Mouse (Mus musculus) hindlimb bud, embryonic 11.5 days (tissue): ENCODE measurements around the gene Myl12a.
A peak's percentile ranks its signal among the peaks of the same experiment; 100 is the strongest.

Source experiments
- DNase-seq: peaks from one replicate; pipeline ENCODE4 v3.0.0-alpha.2; 2012; ENCODE audit warnings: low read depth, low spot score; ENCODE audit errors: extremely low spot score

Myl12a gene

DNA sequence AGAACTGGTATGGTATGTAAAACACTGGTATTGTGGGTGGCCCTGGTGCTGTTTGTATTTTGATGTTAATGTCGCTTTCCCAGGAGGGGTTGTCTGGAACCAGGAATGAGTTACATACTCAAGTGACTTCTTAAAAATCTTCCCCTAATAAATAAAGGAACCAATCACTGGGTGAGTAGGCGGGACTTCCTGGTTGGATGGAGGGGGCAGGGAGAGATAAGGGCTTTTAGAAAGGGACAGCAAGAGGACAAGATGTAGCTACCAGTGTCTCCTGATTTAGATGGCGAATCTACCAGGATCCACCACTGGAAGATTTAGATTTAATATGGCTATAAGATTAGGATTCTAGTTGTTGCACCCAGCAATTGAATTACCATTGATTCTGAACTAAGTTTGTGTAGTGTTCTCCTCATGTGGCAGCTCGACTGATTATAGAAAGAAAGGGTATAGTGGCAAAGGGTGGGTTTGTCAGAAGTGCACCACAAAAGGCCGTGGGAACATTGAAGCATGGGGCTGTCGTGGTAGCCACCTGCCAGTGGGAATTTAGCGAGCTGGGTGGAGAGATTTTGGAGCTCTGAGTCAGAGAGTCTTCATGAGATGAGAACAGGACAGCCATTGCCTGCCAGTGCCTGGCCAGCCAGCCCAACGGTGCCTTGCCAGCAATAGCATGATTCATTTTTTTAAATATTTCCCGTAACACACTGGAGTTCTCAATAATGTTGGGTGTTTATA lies 9.4 kb upstream of the Myl12a start:
- DNase-seq = no peak

DNA sequence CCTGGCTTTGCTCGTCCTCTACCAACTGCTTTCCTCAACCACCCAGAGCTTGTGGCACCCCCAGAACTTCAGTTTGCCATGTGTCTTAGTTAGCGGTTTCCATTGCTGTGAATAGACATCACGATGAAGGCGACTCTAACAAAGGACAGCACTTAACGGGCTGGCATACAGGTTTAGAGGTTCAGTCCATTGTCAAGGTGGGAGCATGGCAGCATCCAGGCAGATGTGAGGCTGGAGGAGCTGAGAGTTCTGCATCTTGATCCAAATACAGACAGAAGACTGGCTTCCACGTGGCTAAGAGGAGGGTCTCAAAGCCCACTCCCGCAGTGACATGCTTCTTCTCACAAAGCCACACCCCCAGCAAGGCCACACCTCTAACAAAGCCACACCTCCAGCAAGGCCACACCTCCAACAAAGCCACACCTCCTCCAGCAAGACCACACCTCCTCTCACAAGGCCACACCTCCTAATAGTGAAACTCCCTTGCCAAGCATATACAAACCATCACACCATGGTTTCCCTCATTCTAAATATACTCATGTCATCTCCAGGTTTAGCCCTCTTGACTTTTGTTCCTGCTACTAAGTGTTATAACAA lies 8.1 kb upstream of the Myl12a start:
- DNase-seq = no peak

DNA sequence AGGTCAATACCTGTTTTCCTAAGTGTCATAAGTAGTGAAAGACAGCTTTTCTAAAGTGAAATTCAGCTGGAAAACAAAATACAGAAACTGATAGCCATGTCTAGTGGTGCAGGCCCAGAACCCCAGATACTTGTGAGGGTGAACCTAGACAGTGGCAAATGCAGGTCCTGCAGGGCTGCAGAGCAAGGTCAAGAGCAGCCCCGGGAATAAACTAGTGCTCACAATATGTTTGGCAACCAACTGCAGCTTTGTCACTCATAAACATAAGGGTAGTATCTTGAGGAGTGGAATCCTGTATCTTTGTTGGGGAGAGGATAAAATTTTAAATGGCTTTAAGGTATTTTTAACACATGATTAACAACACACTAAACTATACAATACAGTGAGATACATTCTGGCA lies 7.1 kb upstream of the Myl12a start:
- DNase-seq = no peak

DNA sequence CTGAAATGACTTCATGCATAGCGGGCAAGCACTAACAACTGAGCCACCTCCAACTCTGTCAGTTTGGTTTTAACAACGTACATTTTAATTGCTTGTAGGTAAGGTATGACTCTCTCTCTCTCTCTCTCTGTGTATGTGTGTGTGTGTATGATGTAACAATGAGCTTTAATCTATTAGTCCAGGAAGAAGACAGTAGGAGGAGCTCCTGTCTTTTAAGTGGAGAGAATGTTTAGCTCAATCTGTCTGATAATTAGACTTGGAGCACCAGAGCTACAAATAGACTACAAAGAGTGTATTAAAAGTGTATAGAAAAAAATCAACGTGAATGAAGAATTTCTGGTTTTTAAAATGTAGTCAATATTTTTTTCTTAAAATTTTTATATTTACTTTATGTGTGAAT lies 6.0 kb upstream of the Myl12a start:
- DNase-seq = no peak

DNA sequence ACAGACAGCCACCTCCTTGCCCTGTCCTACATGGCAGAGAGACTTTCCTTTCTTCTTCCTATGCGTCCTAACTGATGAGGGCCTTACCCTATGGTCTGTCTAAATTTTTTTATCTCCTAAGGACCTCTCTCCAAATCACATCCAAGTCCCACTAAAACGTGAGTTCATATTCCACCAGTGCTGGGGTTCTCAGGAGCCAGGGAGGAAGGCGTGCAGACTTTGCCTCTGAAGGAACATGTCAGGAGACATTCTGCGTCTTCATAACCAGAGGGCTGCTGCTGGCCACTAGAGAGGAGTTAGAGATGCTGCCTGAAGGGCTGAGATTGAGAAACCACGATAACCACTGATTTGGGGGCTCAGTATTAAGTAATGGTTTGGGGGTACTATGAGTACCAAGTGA lies 4.3 kb upstream of the Myl12a start:
- no peak for DNase-seq

GRCm38 (mm10) chr17:71004186-71004960 lies 1.7 kb upstream of the Myl12a start:
- no peak for DNase-seq

- no peak for DNase-seq
Measured at GRCm38 (mm10) chr17:71003721-71004120, 1.0 kb upstream of the Myl12a start.

GRCm38 (mm10) chr17:71003112-71003511 lies 434 bp upstream of the Myl12a start:
- no peak for DNase-seq

- DNase-seq = peak; percentile 77
Measured at GRCm38 (mm10) chr17:71002081-71002743, 466 bp downstream of the Myl12a start, which contains the start of gene Myom1. Gene Myom1, plus strand, starts transcription at chr17:71002633.

GRCm38 (mm10) chr17:71001699-71002080 lies 988 bp downstream of the Myl12a start:
- no peak for DNase-seq

GRCm38 (mm10) chr17:71001067-71001466 lies 1.6 kb downstream of the Myl12a start:
- DNase-seq = no peak

DNA sequence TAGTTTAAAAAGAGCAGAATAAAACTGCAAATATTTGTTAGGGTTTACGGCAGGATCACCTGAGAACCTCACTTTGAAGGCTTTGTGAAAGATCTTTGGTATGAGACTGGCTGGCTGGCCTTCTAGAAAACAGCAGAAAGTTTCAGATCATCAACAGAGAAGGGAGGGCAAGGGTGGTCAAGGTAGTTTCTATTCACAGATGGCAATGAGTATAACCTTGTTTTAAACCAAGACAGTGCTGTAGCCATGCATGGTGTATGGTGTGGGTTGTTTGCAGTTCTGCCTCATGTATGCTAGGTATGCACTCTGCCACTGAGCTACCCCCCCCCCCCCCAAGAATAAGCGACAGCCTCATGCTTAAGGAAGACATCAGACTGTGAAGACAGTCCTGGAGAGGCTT lies 2.4 kb downstream of the Myl12a start:
- no peak for DNase-seq

- DNase-seq = no peak
Measured at GRCm38 (mm10) chr17:70999187-70999586, 3.5 kb downstream of the Myl12a start.

DNA sequence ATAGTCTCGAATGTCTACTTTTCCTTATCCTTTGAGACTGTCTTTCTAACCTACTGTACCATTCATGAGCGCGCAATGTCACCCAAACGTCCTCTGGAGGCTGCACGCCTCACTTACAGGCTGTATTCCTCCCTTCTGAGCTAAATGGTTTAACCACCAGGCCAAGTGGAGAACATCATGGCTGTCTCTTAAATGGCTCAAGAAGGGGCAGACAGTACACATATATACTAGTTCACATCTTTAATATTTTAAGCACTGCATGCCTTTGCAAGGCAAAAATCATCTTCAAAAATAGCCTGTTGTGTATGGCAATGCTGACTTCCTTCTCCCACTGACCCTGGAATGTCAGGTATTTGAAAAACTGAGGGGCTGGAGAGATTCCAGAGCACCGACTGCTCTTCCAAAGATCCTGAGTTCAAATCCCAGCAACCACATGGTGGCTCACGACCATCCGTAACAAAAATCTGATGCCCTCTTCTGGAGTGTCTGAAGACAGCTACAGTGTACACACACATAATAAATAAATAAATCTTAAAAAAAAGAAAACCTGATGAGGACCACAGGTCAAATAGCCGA lies 4.2 kb downstream of the Myl12a start:
- no peak for DNase-seq

GRCm38 (mm10) chr17:70997836-70998235 lies 4.8 kb downstream of the Myl12a start:
- DNase-seq = no peak

DNA sequence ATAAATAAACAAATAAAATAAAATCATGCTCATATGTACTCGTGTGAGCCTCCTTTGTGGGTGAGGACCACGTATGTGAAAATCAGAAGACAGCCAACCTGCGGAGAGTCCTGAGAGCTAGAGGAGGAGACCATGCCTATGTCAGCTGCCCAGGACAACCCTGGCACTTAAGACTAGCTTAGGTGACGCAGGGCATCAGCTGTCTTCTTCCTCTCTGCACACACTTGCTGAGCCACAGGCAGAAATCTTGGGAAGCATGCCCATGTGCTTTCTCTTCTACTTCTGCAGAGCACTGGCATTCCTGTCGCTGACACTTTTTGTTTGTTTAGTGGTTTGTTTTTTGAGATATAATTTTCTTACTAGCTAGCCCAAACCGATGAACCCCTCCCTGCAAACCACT lies 7.1 kb downstream of the Myl12a start:
- DNase-seq = no peak

DNA sequence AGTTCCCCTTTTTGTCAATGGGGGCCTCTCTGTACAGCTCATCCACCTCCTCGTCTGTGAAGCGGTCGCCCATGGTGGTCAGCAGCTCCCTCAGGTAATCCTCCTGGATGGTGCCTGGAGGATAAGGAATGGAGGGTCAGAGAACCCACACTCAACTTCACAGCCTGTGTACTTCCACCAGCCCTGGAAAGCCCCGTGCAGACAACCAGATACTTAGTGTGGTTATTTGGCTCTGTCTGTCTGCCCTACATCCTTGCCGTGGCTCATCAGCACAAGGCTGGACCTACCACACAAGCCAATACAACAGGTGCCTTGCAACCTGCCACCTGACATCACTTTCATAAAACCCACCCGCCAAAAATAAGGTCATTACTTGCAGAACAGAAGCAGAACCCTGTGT lies 8.0 kb downstream of the Myl12a start:
- no peak for DNase-seq

GRCm38 (mm10) chr17:70993385-70993807 lies 9.3 kb downstream of the Myl12a start:
- no peak for DNase-seq

GRCm38 (mm10) chr17:70992662-70993061 lies 10.0 kb downstream of the Myl12a start:
- no peak for DNase-seq

GRCm38 (mm10) chr17:70991706-70992625 lies 10.7 kb downstream of the Myl12a start:
- no peak for DNase-seq
